Mouse (Mus musculus) heart, adult 8-10 months (tissue): ENCODE results near the gene Rps11. TPM values are rescaled to one million over a fixed set of nuclear protein-coding genes. Genes with fewer than 3 reads are reported as not detected.
"Not testable (repeated sequence)": the region's sequence is repeated elsewhere in the genome, so short reads cannot be mapped to it uniquely, and the experiment has no call there.

Experiments used
- DNase-seq: peaks from one replicate; pipeline ENCODE4 v3.0.0; 2022; ENCODE audit warnings: low spot score
- total RNA-seq, 4 experiments: library from RNA; stranded (reverse); gene quantifications; 2 replicates each; pipeline ENCODE4 v1.2.4; 2022

Rps11 gene
- total RNA-seq, 4 experiments from 2014 or later: 572 to 626 (median 604) TPM

DNA sequence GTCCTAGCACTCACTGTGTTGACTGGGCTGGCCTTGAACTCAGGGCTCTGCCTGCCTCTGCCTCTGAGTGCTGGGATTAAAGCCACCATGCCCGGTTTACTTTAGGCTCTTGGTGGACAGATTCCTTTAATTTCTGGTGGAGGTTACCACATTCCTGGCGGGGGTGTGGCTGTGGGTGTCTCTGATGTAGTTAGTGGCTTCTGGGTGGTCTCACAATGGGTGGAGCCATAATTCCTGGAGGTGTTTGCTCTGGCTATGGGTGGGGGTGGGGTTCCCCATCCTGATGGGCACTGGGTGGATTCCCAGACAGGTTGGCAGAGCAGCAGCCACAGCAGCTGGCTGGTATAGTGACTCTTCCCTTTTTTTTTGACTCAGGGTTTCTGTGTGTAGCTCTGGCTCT lies 12.3 kb downstream of the Rps11 start:
- no peak for DNase-seq

DNA sequence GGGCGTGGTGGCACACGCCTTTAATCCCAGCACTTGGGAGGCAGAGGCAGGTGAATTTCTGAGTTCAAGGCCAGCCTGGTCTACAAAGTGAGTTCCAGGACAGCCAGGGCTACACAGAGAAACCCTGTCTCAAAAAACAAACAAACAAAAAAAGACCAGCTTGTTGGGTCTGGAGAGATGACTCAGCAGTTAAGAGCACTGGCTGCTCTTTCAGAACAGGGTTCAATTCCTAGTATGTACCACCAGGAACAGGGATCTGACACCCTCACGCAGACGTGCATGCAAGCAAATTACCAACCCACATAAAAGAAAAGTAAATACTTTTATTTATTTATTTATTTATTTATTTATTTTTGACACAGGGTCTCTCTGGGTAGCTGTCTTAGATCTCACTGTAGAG lies 14.2 kb downstream of the Rps11 start:
- not testable (repeated sequence) for DNase-seq

GRCm38 (mm10) chr7:45107052-45107645 lies 17.1 kb downstream of the Rps11 start:
- no peak for DNase-seq

DNA sequence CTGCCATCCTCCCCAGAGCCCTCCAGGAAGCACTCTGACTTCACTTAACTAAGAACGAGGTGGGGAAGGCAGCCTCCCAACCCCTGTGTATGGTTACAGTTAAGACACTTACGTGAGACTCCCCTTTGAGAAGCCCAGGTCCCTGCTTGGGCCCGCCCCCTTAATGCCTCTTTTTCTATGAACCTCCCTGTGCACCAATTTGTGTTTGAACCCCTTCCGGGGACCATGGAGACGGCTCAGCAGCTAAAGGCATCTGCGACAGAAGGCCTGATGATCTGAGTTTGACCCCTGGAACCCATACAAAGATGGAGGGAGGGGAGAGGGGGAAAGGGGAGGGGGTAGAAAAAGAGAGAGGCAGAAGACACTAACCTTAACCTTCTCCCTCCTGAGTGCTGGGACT lies 17.8 kb downstream of the Rps11 start:
- DNase-seq: no peak

- DNase-seq: no peak
These were observed 18.7 kb downstream of the Rps11 start for GRCm38 (mm10) chr7:45105491-45105890.

GRCm38 (mm10) chr7:45104941-45105340 lies 19.3 kb downstream of the Rps11 start:
- no peak for DNase-seq

GRCm38 (mm10) chr7:45103652-45104180 lies 20.5 kb downstream of the Rps11 start, which contains the start of gene Fcgrt:
Fcgrt (minus strand) TSS chr7:45103851.
- peak; percentile 98 for DNase-seq

DNA sequence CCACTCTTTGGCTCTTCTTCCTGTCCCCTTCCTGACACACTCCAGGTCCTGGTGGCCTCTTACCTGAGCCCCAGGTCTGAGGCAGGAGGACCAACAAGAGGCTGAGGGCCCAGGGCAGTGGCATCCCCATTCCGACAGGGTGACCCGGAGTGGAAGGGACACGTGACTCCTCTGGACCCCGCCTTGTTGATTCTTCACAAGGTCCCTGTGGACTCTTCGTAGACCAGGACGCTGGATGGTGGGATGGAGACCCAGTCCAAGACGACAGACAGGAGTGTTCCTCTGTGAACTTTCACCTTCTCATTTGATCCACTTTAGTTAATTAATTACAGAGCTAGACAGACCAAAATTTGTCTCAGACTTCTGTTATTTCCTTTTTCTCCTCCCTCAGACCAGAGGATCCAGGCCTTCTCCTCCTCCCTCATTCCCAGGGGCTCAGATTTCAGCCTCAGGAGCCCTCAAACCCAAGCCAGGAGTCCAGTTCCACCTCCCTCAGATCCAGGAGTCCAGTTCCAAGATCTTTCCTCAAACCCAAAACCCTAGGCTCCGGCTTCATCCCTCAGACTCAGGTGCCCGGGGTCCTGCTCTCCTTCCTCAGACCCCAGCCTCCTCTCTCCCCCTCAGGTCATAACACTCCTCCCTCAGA lies 21.2 kb downstream of the Rps11 start:
- DNase-seq: no peak

DNA sequence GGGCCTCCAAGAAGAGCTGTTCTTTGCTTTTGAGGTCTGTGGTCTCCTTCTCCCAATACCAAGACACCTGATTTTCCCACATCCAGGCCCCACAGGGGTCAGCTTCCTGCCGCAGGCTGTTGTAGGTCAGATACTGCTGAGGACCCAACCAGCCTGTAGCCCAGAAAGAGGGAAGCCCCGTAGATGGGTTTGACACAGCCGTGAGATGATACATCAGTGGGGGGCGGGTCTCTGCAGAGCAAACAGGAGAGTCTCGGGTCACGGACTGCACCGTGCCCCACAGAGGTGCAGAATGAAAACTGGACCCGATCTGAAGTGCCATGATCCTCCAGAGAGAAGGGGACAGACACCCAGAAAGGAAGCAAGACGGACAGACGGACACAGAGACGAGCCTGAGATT lies 21.8 kb downstream of the Rps11 start:
- no peak for DNase-seq

DNA sequence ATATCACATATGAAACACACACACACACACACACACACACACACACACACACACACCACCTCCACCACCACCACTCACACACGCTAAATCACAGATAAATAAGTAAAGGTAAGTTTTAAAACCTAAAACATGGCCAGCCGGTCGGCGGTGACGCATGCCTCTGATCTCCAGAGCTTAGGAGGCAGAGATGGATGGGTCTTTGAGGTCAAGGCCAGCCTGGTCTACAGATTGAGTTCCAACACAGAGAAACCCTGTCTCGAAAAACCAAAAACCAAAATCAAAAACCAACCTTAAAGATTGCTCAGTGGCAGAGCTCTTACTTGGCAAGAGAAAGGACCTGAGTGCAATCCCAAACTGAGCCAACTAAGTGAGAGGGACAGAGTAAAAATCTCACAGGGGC lies 24.2 kb downstream of the Rps11 start:
- no peak for DNase-seq

DNA sequence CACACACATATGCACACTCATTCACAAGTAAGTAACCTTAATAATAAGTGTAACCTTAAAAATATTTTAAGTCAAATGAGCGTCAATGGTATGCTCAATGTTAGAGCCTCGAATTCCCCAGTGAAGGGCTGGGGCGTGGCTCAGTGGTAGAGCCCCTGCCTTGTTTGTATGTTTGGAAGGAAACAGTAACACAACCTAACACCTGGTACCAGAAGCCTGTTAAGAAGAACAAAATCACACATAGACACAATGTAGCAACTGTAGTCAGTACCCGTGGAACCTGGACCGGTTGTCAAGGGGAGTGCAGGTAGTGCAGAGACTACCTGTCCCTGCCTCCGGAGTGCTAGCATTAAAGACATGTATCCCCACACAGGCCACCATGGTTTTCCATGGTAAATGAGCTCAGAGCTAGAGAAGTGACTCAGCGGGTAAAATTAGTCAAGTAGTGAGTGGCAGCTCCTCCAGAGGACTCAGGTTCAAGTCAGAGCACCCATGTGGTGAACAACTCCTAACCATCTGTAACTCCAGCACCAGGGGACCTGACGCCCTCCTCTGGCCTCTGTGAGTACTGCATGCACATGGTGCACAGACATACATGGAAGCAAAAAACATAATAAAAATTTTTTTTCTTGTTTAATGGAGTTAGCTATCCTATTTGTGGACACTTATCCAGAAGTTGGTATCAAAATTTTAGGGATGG lies 25.5 kb downstream of the Rps11 start:
- DNase-seq: no peak

DNA sequence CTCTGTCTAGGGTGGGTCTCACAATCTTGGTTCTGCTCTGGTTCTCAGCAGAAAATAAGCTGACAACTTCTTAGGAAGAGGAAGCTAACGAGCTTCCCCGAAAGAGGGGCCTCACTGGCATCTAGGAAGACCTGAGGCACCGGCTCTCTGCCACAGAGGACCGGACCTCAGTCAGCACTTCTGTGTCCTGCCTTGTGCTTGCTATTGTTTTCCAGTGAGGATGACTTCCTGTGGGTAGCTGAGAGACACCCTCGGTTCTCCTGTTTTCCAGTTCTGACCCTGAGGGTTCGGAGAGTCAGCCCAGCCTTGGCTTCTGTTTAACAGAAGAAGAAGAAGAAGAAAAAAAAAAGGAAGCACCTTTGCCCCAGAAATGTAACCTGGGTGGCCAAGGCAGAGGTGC lies 26.8 kb downstream of the Rps11 start:
- no peak for DNase-seq

DNA sequence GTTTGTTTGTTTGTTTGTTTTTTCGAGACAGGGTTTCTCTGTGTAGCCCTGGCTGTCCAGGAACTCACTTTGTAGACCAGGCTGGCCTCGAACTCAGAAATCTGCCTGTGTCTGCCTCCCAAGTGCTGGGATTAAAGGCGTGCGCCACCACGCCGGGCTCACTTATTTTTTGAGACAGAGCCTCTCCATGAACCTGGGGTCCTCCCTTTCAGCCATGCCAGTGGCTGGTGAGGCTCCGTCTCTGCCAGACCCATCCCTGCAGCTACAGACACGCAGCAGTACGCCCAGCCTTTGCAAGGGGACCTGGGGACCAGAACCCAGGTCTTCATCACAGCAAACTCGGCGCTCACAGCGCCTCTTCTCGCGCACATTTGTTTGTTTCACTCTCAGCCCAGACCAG lies 28.3 kb downstream of the Rps11 start:
- DNase-seq: not testable (repeated sequence)

GRCm38 (mm10) chr7:45095367-45095766 lies 28.9 kb downstream of the Rps11 start:
- no peak for DNase-seq

- DNase-seq: no peak
These were observed 30.1 kb downstream of the Rps11 start for GRCm38 (mm10) chr7:45094121-45094520.

GRCm38 (mm10) chr7:45093516-45093905 lies 30.7 kb downstream of the Rps11 start:
- no peak for DNase-seq

- DNase-seq: no peak
These were observed 31.3 kb downstream of the Rps11 start for GRCm38 (mm10) chr7:45092828-45093515.

DNA sequence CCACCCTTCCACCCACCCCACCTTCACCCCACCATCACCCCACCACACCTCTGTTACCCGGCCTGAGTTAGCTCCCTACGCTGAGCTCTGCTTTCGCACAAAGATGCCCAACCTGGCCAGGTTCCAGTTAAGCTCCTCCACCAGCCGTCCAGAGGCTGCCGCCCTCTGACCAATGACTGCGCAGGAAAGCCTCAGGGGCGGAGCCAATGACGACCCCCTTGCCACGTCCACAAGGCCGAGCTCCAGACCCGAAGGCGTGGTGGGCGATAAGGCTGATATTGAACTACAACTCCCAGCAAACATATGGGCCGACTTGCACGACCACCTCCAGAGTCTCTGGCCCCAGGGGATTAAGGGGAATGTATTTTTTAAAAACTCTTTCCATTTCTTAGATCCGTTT lies 32.2 kb downstream of the Rps11 start, which contains the start of gene Rcn3:
TSS of gene Rcn3 (minus strand) at position 174 of the 400 bp plus-strand sequence.
- DNase-seq: peak; percentile 82

GRCm38 (mm10) chr7:45091001-45091990 lies 32.9 kb downstream of the Rps11 start:
- no peak for DNase-seq

GRCm38 (mm10) chr7:45090251-45090977 lies 33.8 kb downstream of the Rps11 start:
- DNase-seq: no peak
